Mouse (Mus musculus) retina, embryonic 14.5 days (tissue): ENCODE measurements around the gene Rnase11.

Experiments
- DNase-seq: peaks from one replicate; pipeline ENCODE4 v3.0.0-alpha.2; 2015; ENCODE audit warnings: low spot score

Gene Rnase11

GRCm38 (mm10) chr14:51008781-51009180 is 41.2 kb downstream of the Rnase11 start:
- no peak for DNase-seq

- no peak for DNase-seq
These were observed 41.8 kb downstream of the Rnase11 start for GRCm38 (mm10) chr14:51007914-51008713.

GRCm38 (mm10) chr14:51007152-51007801 is 42.7 kb downstream of the Rnase11 start, which contains the start of gene Rnase10:
Rnase10 (plus strand) TSS chr14:51007751.
- DNase-seq = no peak
